ENCODE assay signal across 18 mouse cellular contexts in genomic region chr1:92519046-92519445, GRCm38 (mm10). TPM values are rescaled to one million over a fixed set of nuclear protein-coding genes. Genes with fewer than 3 reads are reported as not detected.
DNase-seq lines count a peak whose midpoint lies in the region.
"Had no signal": no experiment of that assay in that cellular context is flagged by ENCODE, and none has a peak within 500 bp of the region (broad histone marks: within the 10 kb centered on the region; RNA-seq: fewer than 3 reads in every experiment).

No protein-coding gene starts in this region.

- intact Hi-C loops in left cerebral cortex, postnatal 14 days (cut with DNase I) = loop anchor here (5.0 kb wide), 1 partner anchor 378 kb away; no protein-coding TSS in a partner anchor
- intact Hi-C loops in heart, postnatal 25 days (cut with DNase I) = no loop called here

- peak; percentile 29 for DNase-seq in layer of hippocampus, adult 11-12 months (ENCODE audit: low spot score)
- DNase-seq in layer of hippocampus, postnatal 10 days (ENCODE audit: low spot score in 2 of 2) = no peak
- DNase-seq in layer of hippocampus, adult 8-10 months (ENCODE audit: low spot score in 2 of 2) = peak; percentile 35 to 41
- DNase-seq in left cerebral cortex, postnatal 14 days (ENCODE audit: low spot score in 2 of 2) = peak; percentile 59 to 61
- DNase-seq in right cerebral cortex, postnatal 25 days = peak; percentile 48
- no peak for DNase-seq in cerebellum, adult 9-11 months
- no peak for DNase-seq in urinary bladder, postnatal 36 days (ENCODE audit: low spot score in 2 of 2)
- no peak for DNase-seq in heart, postnatal 25 days (ENCODE audit: low spot score)
- DNase-seq: adrenal gland, postnatal 10 days; cerebellum, adult 8-10 months; gastrocnemius, postnatal 36 days; heart, postnatal 4 days; kidney, adult 2 months; kidney, postnatal 14 days; liver, postnatal 0 days; thymus, adult 2 months; thymus, postnatal 4 days had no signal

RNA-seq across cellular contexts. Expression of gene Olfr1414, which starts 0.6 kb away (rescaled TPM):
- not detected for total RNA-seq in layer of hippocampus, postnatal 10 days (2021)
- total RNA-seq in layer of hippocampus, adult 8-10 months (2022) = not detected
- total RNA-seq in left cerebral cortex, postnatal 14 days (2021) = not detected
- not detected for total RNA-seq in heart, postnatal 25 days (2021)
- total RNA-seq: gastrocnemius, postnatal 36 days; heart, postnatal 4 days; layer of hippocampus, postnatal 14 days had no signal

RNA-seq across cellular contexts. Expression of gene Olfr1415, which starts 23.1 kb away (rescaled TPM):
- total RNA-seq in layer of hippocampus, postnatal 10 days (2021) = not detected
- not detected for total RNA-seq in layer of hippocampus, adult 8-10 months (2022)
- total RNA-seq in left cerebral cortex, postnatal 14 days (2021) = not detected
- total RNA-seq in heart, postnatal 25 days (2021) = not detected
- total RNA-seq: adrenal gland, postnatal 10 days; gastrocnemius, postnatal 36 days; heart, postnatal 4 days; layer of hippocampus, postnatal 14 days had no signal

RNA-seq across cellular contexts. Expression of gene Olfr1416, which starts 34.1 kb away (rescaled TPM):
- not detected for total RNA-seq in layer of hippocampus, postnatal 10 days (2021)
- not detected for total RNA-seq in layer of hippocampus, adult 8-10 months (2022)
- total RNA-seq in left cerebral cortex, postnatal 14 days (2021) = not detected
- not detected for total RNA-seq in heart, postnatal 25 days (2021)
- total RNA-seq: adrenal gland, postnatal 10 days; gastrocnemius, postnatal 36 days; heart, postnatal 4 days; layer of hippocampus, postnatal 14 days had no signal

RNA-seq across cellular contexts. Expression of gene Ndufa10, which starts 45.4 kb away (rescaled TPM):
- 100 to 1,000 TPM; 190 to 257 TPM for total RNA-seq in layer of hippocampus, postnatal 10 days (2021)
- 100 to 1,000 TPM; 244 to 286 (median 261) TPM for total RNA-seq in layer of hippocampus, adult 8-10 months (2022)
- total RNA-seq in left cerebral cortex, postnatal 14 days (2021) = 100 to 1,000 TPM; 220 to 227 TPM
- 1,000 to 10,000 TPM; 1,015 to 1,018 TPM for total RNA-seq in heart, postnatal 25 days (2021)

RNA-seq across cellular contexts. Expression of gene Olfr1413, which starts 52.1 kb away (rescaled TPM):
- total RNA-seq in layer of hippocampus, postnatal 10 days (2021) = not detected
- not detected for total RNA-seq in layer of hippocampus, adult 8-10 months (2022)
- not detected for total RNA-seq in left cerebral cortex, postnatal 14 days (2021)
- not detected for total RNA-seq in heart, postnatal 25 days (2021)
- total RNA-seq: adrenal gland, postnatal 10 days; gastrocnemius, postnatal 36 days; heart, postnatal 4 days; layer of hippocampus, postnatal 14 days had no signal

Comparison
In these comparisons a context has a peak if more than half of its experiments do, and no peak if none do; other contexts are left out.
1. DNase-seq: peak in layer of hippocampus, adult 11-12 months (single experiment), layer of hippocampus, adult 8-10 months (2 of 2), left cerebral cortex, postnatal 14 days (2 of 2) and right cerebral cortex, postnatal 25 days (single experiment); none in layer of hippocampus, postnatal 10 days (0 of 2), cerebellum, adult 9-11 months (single experiment), urinary bladder, postnatal 36 days (0 of 2) and heart, postnatal 25 days (single experiment).